Mouse (Mus musculus): ENCODE measurements at regions not wholly inside any gene's neighbourhood (a gene's known extent, or its start where the extent isn't known, plus 50 kb on each side); places are given as distances from the start of the nearest gene placed in this dataset.
A peak's percentile ranks its signal among the peaks of the same experiment; 100 is the strongest.

DNA sequence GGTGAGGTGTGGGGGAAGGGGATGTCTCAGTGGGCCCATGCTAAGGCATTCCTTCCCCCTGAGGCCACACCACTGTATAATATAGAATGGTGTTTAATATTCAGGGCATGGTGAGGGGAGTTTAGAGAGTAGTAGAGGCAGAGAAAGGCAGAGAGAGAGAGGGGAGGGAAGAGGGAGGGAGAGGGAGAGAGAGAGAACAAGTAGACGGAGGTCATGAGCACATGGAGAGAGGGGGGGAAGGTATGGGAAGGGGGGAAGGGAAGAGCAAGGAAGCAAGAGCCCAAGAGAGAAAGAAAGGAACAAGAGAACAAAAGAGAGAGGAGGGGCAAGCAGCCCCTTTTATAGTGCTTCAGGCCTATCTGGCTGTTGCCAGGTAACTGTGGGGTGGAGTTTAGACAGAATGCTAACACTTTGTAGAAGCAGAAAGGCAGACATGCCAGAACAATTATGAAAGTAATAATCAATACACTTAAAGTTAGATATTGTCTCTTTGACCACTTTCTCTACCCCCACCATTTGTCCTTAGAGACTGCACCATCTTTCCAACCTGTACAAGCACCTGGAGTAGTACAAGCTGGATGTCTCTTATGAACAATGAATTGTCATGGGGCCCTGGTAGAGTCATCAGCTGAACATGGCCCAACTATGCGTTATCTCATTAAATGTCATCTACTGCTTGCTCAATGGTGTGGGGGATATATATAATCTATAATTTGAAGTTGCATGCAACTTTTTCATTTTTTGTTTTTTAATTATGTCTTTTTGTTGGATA is 422.6 kb downstream of the Nbas start:
- H3K27me3 ChIP-seq (ENCODE audit: control insufficient read depth, insufficient read depth, low read length): no peaks in the 10 kb centered on the region
- H3K4me1 ChIP-seq (replicated peaks; ENCODE audit: control insufficient read depth, insufficient read depth, low read length): no peaks in the 10 kb centered on the region
- no peaks in the 10 kb centered on the region for H3K36me3 ChIP-seq (ENCODE audit: control insufficient read depth, insufficient read depth, low read length)
- 58% methylated on average over 2 of the region's 2 CpGs for WGBS
- ATAC-seq (ENCODE audit: low FRiP score) (peak; percentile 83), DNase-seq (ENCODE audit: low spot score) (peak; percentile 14)
- no peak overlapping the region for H3K9ac ChIP-seq (ENCODE audit: low read depth, low read length)
- no peak overlapping the region for H3K4me2 ChIP-seq (replicated peaks; ENCODE audit: low read depth, low read length)
- H3K27ac ChIP-seq (ENCODE audit: low read depth, low read length): no peak overlapping the region
- H3K9me3 ChIP-seq (ENCODE audit: control insufficient read depth, low read length): no peaks in the 10 kb centered on the region
- no peak overlapping the region for H3K4me3 ChIP-seq (ENCODE audit: low read depth, low read length)

DNA sequence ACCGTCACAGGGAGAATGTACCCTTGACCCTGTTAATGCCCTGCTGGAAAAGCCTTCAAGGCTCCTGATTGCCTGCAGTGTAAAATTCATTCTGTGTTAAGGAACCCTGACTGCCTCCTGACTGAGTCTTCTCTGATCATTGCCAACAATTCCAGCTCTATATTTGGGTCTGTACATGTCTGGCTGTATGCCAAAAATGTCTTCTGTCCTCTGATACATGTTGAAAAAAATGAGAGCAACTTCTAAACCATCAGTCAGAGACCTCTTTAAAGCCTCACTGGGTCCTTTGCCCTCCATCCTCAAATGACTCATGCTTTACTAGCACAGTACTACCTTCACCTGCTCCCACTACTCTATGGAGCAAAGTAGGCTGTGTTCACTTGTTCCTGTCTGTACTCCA is 408.3 kb downstream of the Nbas start:
- Histone ChIP-seq H3K4me3 (ENCODE audit: low read depth, low read length) (no peak overlapping the region), H3K36me3 (ENCODE audit: control insufficient read depth, insufficient read depth, low read length) (no peaks in the 10 kb centered on the region), H3K9me3 (ENCODE audit: control insufficient read depth, low read length) (no peaks in the 10 kb centered on the region), H3K4me1 (replicated peaks; ENCODE audit: control insufficient read depth, insufficient read depth, low read length) (no peaks in the 10 kb centered on the region), H3K27me3 (ENCODE audit: control insufficient read depth, insufficient read depth, low read length) (no peaks in the 10 kb centered on the region), H3K27ac (ENCODE audit: low read depth, low read length) (no peak overlapping the region), H3K9ac (ENCODE audit: low read depth, low read length) (no peak overlapping the region), H3K4me2 (replicated peaks; ENCODE audit: low read depth, low read length) (no peak overlapping the region)
- DNase-seq (ENCODE audit: low spot score) (no peak), ATAC-seq (ENCODE audit: low FRiP score) (no peak)
- WGBS: 83% methylated on average over 1 of the region's 1 CpGs

DNA sequence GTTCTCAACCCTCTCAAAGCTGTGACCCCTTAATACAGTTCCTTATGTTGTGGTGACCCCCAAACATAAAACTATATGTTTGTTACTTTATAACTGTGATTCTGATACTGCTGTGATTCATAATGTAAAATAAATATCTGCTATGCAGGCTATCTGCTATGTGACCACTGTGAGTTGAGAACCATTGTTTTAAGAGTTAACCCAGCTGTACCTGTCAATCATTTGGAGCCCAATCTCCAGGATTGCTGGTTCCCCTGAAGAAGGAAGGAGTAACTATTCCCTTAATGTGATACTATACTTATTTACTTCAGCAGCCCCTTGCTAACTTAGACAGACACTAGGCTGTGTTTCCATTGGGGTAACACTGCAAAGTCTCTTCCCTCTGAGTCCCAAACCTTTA is 400.5 kb downstream of the Nbas start:
- DNase-seq (ENCODE audit: low spot score) (no peak), ATAC-seq (ENCODE audit: low FRiP score) (no peak)
- Histone ChIP-seq H3K27ac (ENCODE audit: low read depth, low read length) (no peak overlapping the region), H3K4me2 (replicated peaks; ENCODE audit: low read depth, low read length) (no peak overlapping the region), H3K27me3 (ENCODE audit: control insufficient read depth, insufficient read depth, low read length) (no peaks in the 10 kb centered on the region), H3K36me3 (ENCODE audit: control insufficient read depth, insufficient read depth, low read length) (no peaks in the 10 kb centered on the region), H3K9me3 (ENCODE audit: control insufficient read depth, low read length) (no peaks in the 10 kb centered on the region), H3K4me3 (ENCODE audit: low read depth, low read length) (no peak overlapping the region), H3K9ac (ENCODE audit: low read depth, low read length) (no peak overlapping the region), H3K4me1 (replicated peaks; ENCODE audit: control insufficient read depth, insufficient read depth, low read length) (no peaks in the 10 kb centered on the region)

DNA sequence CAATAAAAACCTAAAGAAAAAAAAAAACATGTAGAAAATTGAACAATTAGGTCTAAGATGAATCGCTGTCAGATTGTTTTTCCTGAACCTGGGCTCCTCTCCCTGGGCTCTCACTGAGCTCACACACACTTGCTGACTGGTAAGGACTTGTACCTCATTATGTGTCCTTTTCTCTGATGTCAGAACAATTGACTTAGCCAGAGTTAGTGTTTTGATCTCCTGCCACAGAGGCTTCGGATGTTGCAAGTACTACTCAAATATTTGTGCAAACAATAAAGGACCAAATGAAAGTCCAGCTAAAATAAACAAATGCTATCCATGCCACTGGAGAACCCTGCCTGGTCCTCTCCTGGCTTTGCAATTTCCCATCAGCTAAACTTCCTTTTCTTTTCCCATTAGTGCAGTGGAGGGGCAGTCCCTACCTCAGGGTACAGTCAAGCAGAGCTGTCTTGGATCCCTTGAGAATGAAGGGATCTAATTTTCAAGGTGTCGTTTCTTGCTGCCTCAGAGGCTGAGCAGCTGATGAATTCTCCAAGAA is 399.6 kb downstream of the Nbas start:
- DNase-seq (ENCODE audit: low spot score) (no peak), ATAC-seq (ENCODE audit: low FRiP score) (no peak)
- no peak overlapping the region for H3K27ac ChIP-seq (ENCODE audit: low read depth, low read length)
- H3K4me3 ChIP-seq (ENCODE audit: low read depth, low read length): no peak overlapping the region
- H3K36me3 ChIP-seq (ENCODE audit: control insufficient read depth, insufficient read depth, low read length): no peaks in the 10 kb centered on the region
- H3K27me3 ChIP-seq (ENCODE audit: control insufficient read depth, insufficient read depth, low read length): no peaks in the 10 kb centered on the region
- H3K9me3 ChIP-seq (ENCODE audit: control insufficient read depth, low read length): no peaks in the 10 kb centered on the region
- 82% methylated on average over 3 of the region's 3 CpGs for WGBS
- H3K9ac ChIP-seq (ENCODE audit: low read depth, low read length): no peak overlapping the region
- H3K4me2 ChIP-seq (replicated peaks; ENCODE audit: low read depth, low read length): no peak overlapping the region
- H3K4me1 ChIP-seq (replicated peaks; ENCODE audit: control insufficient read depth, insufficient read depth, low read length): no peaks in the 10 kb centered on the region

DNA sequence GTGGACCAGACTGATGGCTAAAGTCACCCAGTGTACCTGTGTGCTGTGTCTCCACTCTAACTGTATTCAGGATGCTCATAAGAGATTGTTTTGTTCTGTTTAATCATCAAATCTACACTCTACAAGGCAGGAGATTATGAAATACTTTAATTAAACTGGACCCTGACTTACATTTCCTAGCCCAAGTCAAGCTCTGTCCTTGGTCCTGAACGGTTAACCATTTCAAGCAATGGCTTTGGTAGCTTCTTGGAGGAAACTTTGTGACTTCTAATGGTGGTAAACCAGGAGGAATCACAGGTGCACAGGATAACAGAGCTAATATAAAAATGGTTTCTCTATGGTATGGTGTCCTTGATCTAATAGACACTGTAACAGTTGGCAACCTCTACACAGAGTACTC is 370.4 kb downstream of the Nbas start:
- Histone ChIP-seq H3K4me3 (ENCODE audit: low read depth, low read length) (no peak overlapping the region), H3K4me2 (replicated peaks; ENCODE audit: low read depth, low read length) (no peak overlapping the region), H3K27ac (ENCODE audit: low read depth, low read length) (no peak overlapping the region), H3K27me3 (ENCODE audit: control insufficient read depth, insufficient read depth, low read length) (no peaks in the 10 kb centered on the region), H3K9me3 (ENCODE audit: control insufficient read depth, low read length) (no peaks in the 10 kb centered on the region), H3K36me3 (ENCODE audit: control insufficient read depth, insufficient read depth, low read length) (no peaks in the 10 kb centered on the region), H3K4me1 (replicated peaks; ENCODE audit: control insufficient read depth, insufficient read depth, low read length) (no peaks in the 10 kb centered on the region), H3K9ac (ENCODE audit: low read depth, low read length) (no peak overlapping the region)
- no peak for ATAC-seq (ENCODE audit: low FRiP score)
- WGBS: 54% methylated on average over 1 of the region's 1 CpGs
- DNase-seq (ENCODE audit: low spot score): peak; percentile 43
